Mouse (Mus musculus) heart, postnatal 0 days (tissue): ENCODE data around the gene D330020A13Rik. TPM values are rescaled to one million over a fixed set of nuclear protein-coding genes. Genes with fewer than 3 reads are reported as not detected.

Source experiments
- ATAC-seq: fragments of 200-750 bp; cut with Nextera tagmentation; 2 replicates; pipeline ENCODE4 v1.8.0; 2017; ENCODE audit warnings: low read depth, moderate number of reproducible peaks, moderate library complexity; ENCODE audit not compliant: insufficient read depth
- DNase-seq: peaks from one replicate; pipeline ENCODE4 v3.0.0-alpha.2; 2016; ENCODE audit warnings: low spot score
- H3K27ac ChIP-seq: fragments of 300-500 bp; sonication (generic); 2 replicates; pipeline ENCODE4 v1.5.1; 2014; ENCODE audit warnings: low read depth, mild to moderate bottlenecking
- H3K27me3 ChIP-seq: fragments of 300-500 bp; sonication (generic); 2 replicates; pipeline ENCODE4 v1.6.1; 2014; ENCODE audit warnings: low read length, mixed read lengths; ENCODE audit not compliant: control insufficient read depth, insufficient read depth
- H3K36me3 ChIP-seq: fragments of 300-500 bp; sonication (generic); replicated peaks from 2 replicates; pipeline ENCODE4 v1.6.1; 2014; ENCODE audit warnings: low read length, mixed read lengths; ENCODE audit not compliant: control insufficient read depth, insufficient read depth
- H3K4me1 ChIP-seq: fragments of 300-500 bp; sonication (generic); 2 replicates; pipeline ENCODE4 v1.6.1; 2014; ENCODE audit warnings: antibody characterized with exemption; ENCODE audit not compliant: control insufficient read depth, insufficient read depth
- H3K4me2 ChIP-seq: fragments of 300-500 bp; sonication (generic); 2 replicates; pipeline ENCODE4 v1.6.1; 2014; ENCODE audit warnings: low read depth, mild to moderate bottlenecking, low read length, moderate library complexity
- H3K4me3 ChIP-seq: fragments of 300-500 bp; sonication (generic); 2 replicates; pipeline ENCODE4 v1.5.1; 2014; ENCODE audit warnings: low read depth, low read length
- H3K9ac ChIP-seq: fragments of 300-500 bp; sonication (generic); replicated peaks from 2 replicates; pipeline ENCODE4 v1.6.1; 2014; ENCODE audit warnings: low read depth, low read length, mixed read lengths
- H3K9me3 ChIP-seq: fragments of 300-500 bp; sonication (generic); replicated peaks from 2 replicates; pipeline ENCODE4 v1.6.1; 2016; ENCODE audit warnings: low read length; ENCODE audit not compliant: control insufficient read depth
- CTCF ChIP-seq: IDR thresholded peaks from 2 replicates; pipeline ENCODE4 v1.5.1; 2016; ENCODE audit warnings: antibody characterized with exemption, control low read depth, low read depth
- EP300 ChIP-seq: IDR thresholded peaks from 2 replicates; pipeline ENCODE4 v1.6.1; 2016; ENCODE audit warnings: antibody characterized with exemption, low read depth
- WGBS: fragments of 180-500 bp; shearing (Covaris S2); extraction: QIAGEN DNeasy Blood & Tissue Kit; methylation state at CpG from one replicate; pipeline ENCODE4 v1.1.7; 2014; 5-methylcytosine and 5-hydroxymethylcytosine counted together
- polyA plus RNA-seq: library from polyadenylated mRNA; unstranded; fragments of >200 nt; fragmentation: Nextera tagmentation; extraction: Ambion mirVana; gene quantifications from 2 replicates; pipeline ENCODE4 v1.2.1, GENCODE M21; 2015
- total RNA-seq: library from RNA; depleted of rRNA; stranded (reverse); fragments of >200 nt; gene quantifications from 2 replicates; pipeline ENCODE4 v1.2.3, GENCODE M21; 2014; ENCODE audit warnings: low replicate concordance

Gene D330020A13Rik
- total and polyA plus RNA-seq, 2 experiments from 2014 or later: not detected

- Histone ChIP-seq H3K27me3 (no peaks in the 10 kb centered on the region), H3K9ac (no peak overlapping the region), H3K4me2 (no peak overlapping the region), H3K9me3 (no peaks in the 10 kb centered on the region), H3K27ac (no peak overlapping the region), H3K4me3 (no peak overlapping the region), H3K4me1 (no peaks in the 10 kb centered on the region), H3K36me3 (no peaks in the 10 kb centered on the region)
- 59% methylated on average over 4 of the region's 4 CpGs for WGBS
- no peak for TF ChIP-seq EP300
- no peak for TF ChIP-seq CTCF
- no peak for ATAC-seq
- DNase-seq: no peak
Measured at GRCm38 (mm10) chr6:120254640-120255039, 39.5 kb upstream of the D330020A13Rik start.

- no peak for DNase-seq
- no peak overlapping the region for H3K27ac ChIP-seq
- no peak overlapping the region for H3K4me3 ChIP-seq
- H3K36me3 ChIP-seq: no peaks in the 10 kb centered on the region
- no peak for ATAC-seq
- no peak for TF ChIP-seq EP300
- TF ChIP-seq CTCF: no peak
- H3K4me1 ChIP-seq: no peaks in the 10 kb centered on the region
- no peak overlapping the region for H3K9ac ChIP-seq
- H3K9me3 ChIP-seq: no peaks in the 10 kb centered on the region
- H3K4me2 ChIP-seq: no peak overlapping the region
- no peaks in the 10 kb centered on the region for H3K27me3 ChIP-seq
- WGBS: 65% methylated on average over 4 of the region's 4 CpGs
Measured at GRCm38 (mm10) chr6:120255144-120255543, 39.0 kb upstream of the D330020A13Rik start.

GRCm38 (mm10) chr6:120255701-120256100, 38.5 kb upstream of the D330020A13Rik start:
- ATAC-seq (no peak), DNase-seq (no peak)
- Histone ChIP-seq H3K9ac (no peak overlapping the region), H3K4me3 (no peak overlapping the region), H3K27me3 (no peaks in the 10 kb centered on the region), H3K36me3 (no peaks in the 10 kb centered on the region), H3K27ac (no peak overlapping the region), H3K4me1 (no peaks in the 10 kb centered on the region), H3K9me3 (no peaks in the 10 kb centered on the region), H3K4me2 (no peak overlapping the region)
- TF ChIP-seq CTCF (no peak), EP300 (no peak)
- 84% methylated on average over 12 of the region's 12 CpGs for WGBS

- Histone ChIP-seq H3K4me3 (no peak overlapping the region), H3K27ac (no peak overlapping the region), H3K27me3 (no peaks in the 10 kb centered on the region), H3K4me1 (no peaks in the 10 kb centered on the region), H3K9me3 (no peaks in the 10 kb centered on the region), H3K4me2 (no peak overlapping the region), H3K9ac (no peak overlapping the region), H3K36me3 (no peaks in the 10 kb centered on the region)
- no peak for TF ChIP-seq EP300
- TF ChIP-seq CTCF: no peak
- DNase-seq (no peak), ATAC-seq (no peak)
- 66% methylated on average over 5 of the region's 5 CpGs for WGBS
Measured at GRCm38 (mm10) chr6:120256431-120256935, 37.7 kb upstream of the D330020A13Rik start.

GRCm38 (mm10) chr6:120259481-120259880, 34.7 kb upstream of the D330020A13Rik start:
- Histone ChIP-seq H3K36me3 (no peaks in the 10 kb centered on the region), H3K27ac (no peak overlapping the region), H3K27me3 (no peaks in the 10 kb centered on the region), H3K9ac (no peak overlapping the region), H3K4me2 (no peak overlapping the region), H3K4me1 (peaks cover 6% of the 10 kb centered on the region; the same call in 1 of the 2 replicates), H3K9me3 (no peaks in the 10 kb centered on the region), H3K4me3 (no peak overlapping the region)
- ATAC-seq: no peak
- WGBS: 47% methylated on average over 9 of the region's 9 CpGs
- TF ChIP-seq CTCF: no peak
- no peak for DNase-seq

GRCm38 (mm10) chr6:120262886-120263531, 31.2 kb upstream of the D330020A13Rik start:
- Histone ChIP-seq H3K27me3 (no peaks in the 10 kb centered on the region), H3K9me3 (no peaks in the 10 kb centered on the region), H3K4me2 (no peak overlapping the region), H3K27ac (no peak overlapping the region), H3K4me1 (peaks cover 6% of the 10 kb centered on the region; the same call in 1 of the 2 replicates), H3K9ac (no peak overlapping the region), H3K4me3 (no peak overlapping the region), H3K36me3 (no peaks in the 10 kb centered on the region)
- TF ChIP-seq CTCF (no peak), EP300 (no peak)
- no peak for DNase-seq
- WGBS: 70% methylated on average over 12 of the region's 12 CpGs
- ATAC-seq: no peak
